Mouse (Mus musculus): ENCODE measurements around the gene Vps13d. TPM values are rescaled to one million over a fixed set of nuclear protein-coding genes. Genes with fewer than 3 reads are reported as not detected.

The Vps13d gene
- total and polyA plus RNA-seq, 2 experiments from 2014 or later: 9.0 to 42.6 TPM

DNA sequence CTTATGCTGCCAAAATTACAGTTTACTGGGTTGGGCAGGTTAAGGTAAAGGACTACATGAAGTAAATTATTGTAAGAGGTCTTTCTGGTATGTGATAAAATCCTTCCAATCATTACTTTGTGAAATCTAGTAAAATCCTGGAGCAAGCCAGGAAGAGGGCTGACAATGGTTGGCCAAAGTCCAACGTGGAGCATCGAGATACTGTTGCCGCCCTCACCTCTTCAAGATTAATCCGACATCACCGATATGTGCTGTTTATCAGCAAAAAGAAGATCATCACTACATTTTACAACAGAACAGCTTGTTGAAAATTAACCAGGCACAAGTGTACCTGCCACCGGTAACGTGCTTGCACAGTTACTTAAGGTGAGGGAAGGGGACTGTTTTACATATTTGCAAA, 184.9 kb downstream of the Vps13d start:
- Histone ChIP-seq H3K36me3 (replicated peaks; ENCODE audit: control insufficient read depth, insufficient read depth, low read length) (peaks cover 38% of the 10 kb centered on the region), H3K27me3 (ENCODE audit: control insufficient read depth, insufficient read depth, low read length) (no peaks in the 10 kb centered on the region), H3K9me3 (replicated peaks; ENCODE audit: control insufficient read depth, low read length) (no peaks in the 10 kb centered on the region), H3K4me2 (ENCODE audit: low read depth, low read length) (no peak overlapping the region), H3K4me1 (ENCODE audit: control insufficient read depth, insufficient read depth) (peaks cover 12% of the 10 kb centered on the region), H3K9ac (replicated peaks; ENCODE audit: low read depth, low read length) (no peak overlapping the region), H3K4me3 (ENCODE audit: low read depth, low read length) (no peak overlapping the region), H3K27ac (ENCODE audit: low read depth) (no peak overlapping the region)
- ATAC-seq (ENCODE audit: insufficient read depth, low read depth) (no peak), DNase-seq (ENCODE audit: low spot score) (no peak)
- no peak for TF ChIP-seq CTCF (IDR thresholded peaks at IDR 0.05; ENCODE audit: low read depth)
- TF ChIP-seq EP300 (IDR thresholded peaks at IDR 0.05; ENCODE audit: low read depth): no peak
- 50% methylated on average over 7 of the region's 7 CpGs for WGBS

GRCm38 (mm10) chr4:145009437-145009836, 185.4 kb downstream of the Vps13d start:
- Histone ChIP-seq H3K36me3 (replicated peaks; ENCODE audit: control insufficient read depth, insufficient read depth, low read length) (peaks cover 41% of the 10 kb centered on the region), H3K4me2 (ENCODE audit: low read depth, low read length) (no peak overlapping the region)
- no peak for ATAC-seq (ENCODE audit: insufficient read depth, low read depth)

DNA sequence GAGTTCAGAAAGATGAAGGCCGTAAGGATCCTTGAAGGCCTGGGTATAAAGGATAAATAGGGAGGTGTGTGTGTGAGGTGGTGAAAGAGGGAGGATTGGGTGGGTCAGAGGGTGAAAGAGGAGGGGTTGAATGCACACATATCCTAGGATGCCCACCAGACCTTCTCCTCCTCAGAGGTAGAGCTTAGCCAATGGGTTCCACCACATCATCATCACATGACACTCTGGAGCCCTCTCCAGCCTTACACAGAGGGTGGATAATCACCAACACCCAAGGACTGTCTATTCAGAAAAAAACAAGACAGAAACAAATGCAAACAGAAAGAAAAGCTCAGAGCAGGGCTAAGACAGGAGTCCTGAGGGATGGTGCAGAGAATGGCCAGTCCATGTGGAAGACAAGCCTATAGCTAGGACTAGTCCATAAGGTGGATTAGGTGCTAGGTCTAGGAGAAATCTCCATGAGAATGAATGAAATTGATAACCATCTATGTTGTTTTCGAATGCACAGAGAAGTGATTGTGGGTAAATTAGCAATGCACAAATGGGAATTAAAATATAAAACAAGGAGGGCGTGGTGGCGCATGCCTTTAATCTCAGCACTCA, 188.8 kb downstream of the Vps13d start:
- peaks cover 12% of the 10 kb centered on the region for H3K4me1 ChIP-seq (ENCODE audit: control insufficient read depth, insufficient read depth)
- no peak for DNase-seq (ENCODE audit: low spot score)
- H3K36me3 ChIP-seq (replicated peaks; ENCODE audit: control insufficient read depth, insufficient read depth, low read length): peaks cover 26% of the 10 kb centered on the region
- no peak overlapping the region for H3K4me2 ChIP-seq (ENCODE audit: low read depth, low read length)
- TF ChIP-seq CTCF (IDR thresholded peaks at IDR 0.05; ENCODE audit: low read depth) (no peak), EP300 (IDR thresholded peaks at IDR 0.05; ENCODE audit: low read depth) (no peak)
- ATAC-seq (ENCODE audit: insufficient read depth, low read depth): no peak
- H3K9me3 ChIP-seq (replicated peaks; ENCODE audit: control insufficient read depth, low read length): no peaks in the 10 kb centered on the region
- no peaks in the 10 kb centered on the region for H3K27me3 ChIP-seq (ENCODE audit: control insufficient read depth, insufficient read depth, low read length)
- no peak overlapping the region for H3K9ac ChIP-seq (replicated peaks; ENCODE audit: low read depth, low read length)
- no peak overlapping the region for H3K27ac ChIP-seq (ENCODE audit: low read depth)
- H3K4me3 ChIP-seq (ENCODE audit: low read depth, low read length): no peak overlapping the region
- 97% methylated on average over 4 of the region's 4 CpGs for WGBS

More at GRCm38 (mm10) chr4:145009437-145009836, 185.4 kb downstream of the Vps13d start:
- WGBS: 49% methylated on average over 3 of the region's 3 CpGs
- no peak overlapping the region for H3K4me3 ChIP-seq (ENCODE audit: low read depth, low read length)
- no peak overlapping the region for H3K9ac ChIP-seq (replicated peaks; ENCODE audit: low read depth, low read length)
- H3K27me3 ChIP-seq (ENCODE audit: control insufficient read depth, insufficient read depth, low read length): no peaks in the 10 kb centered on the region
- no peak for DNase-seq (ENCODE audit: low spot score)
- no peak overlapping the region; the same call in 1 of the 2 replicates for H3K27ac ChIP-seq (ENCODE audit: low read depth)
- TF ChIP-seq CTCF (IDR thresholded peaks at IDR 0.05; ENCODE audit: low read depth): no peak
- TF ChIP-seq EP300 (IDR thresholded peaks at IDR 0.05; ENCODE audit: low read depth): no peak
- no peaks in the 10 kb centered on the region for H3K9me3 ChIP-seq (replicated peaks; ENCODE audit: control insufficient read depth, low read length)
- H3K4me1 ChIP-seq (ENCODE audit: control insufficient read depth, insufficient read depth): peaks cover 12% of the 10 kb centered on the region

DNA sequence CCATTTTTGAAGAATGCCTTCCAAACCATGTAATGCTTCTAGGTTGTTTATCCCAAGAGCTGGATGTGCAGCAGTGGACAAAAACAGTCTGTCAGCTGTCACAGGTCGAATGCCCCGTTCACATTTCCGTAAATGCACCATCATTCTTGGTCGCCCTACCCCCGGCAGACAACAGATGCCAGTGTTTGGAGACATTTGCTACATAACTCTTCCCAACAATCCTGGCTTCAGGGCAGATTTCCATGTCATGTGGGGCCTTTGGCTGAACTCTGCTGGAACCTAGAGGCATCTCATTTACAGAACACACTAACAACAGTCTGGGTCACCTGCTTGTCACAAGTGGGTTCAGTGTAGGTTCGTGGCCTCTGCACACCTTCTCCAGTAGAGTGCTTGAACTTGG, 190.6 kb downstream of the Vps13d start:
- no peak overlapping the region for H3K4me2 ChIP-seq (ENCODE audit: low read depth, low read length)
- DNase-seq (ENCODE audit: low spot score) (no peak), ATAC-seq (ENCODE audit: insufficient read depth, low read depth) (no peak; the same call in 1 of the 2 replicates)
- no peak overlapping the region for H3K27ac ChIP-seq (ENCODE audit: low read depth)
- H3K4me1 ChIP-seq (ENCODE audit: control insufficient read depth, insufficient read depth): peaks cover 23% of the 10 kb centered on the region
- H3K4me3 ChIP-seq (ENCODE audit: low read depth, low read length): no peak overlapping the region
- H3K36me3 ChIP-seq (replicated peaks; ENCODE audit: control insufficient read depth, insufficient read depth, low read length): peaks cover 16% of the 10 kb centered on the region; the same call in 1 of the 2 replicates
- TF ChIP-seq CTCF (IDR thresholded peaks at IDR 0.05; ENCODE audit: low read depth) (no peak), EP300 (IDR thresholded peaks at IDR 0.05; ENCODE audit: low read depth) (no peak)
- no peaks in the 10 kb centered on the region for H3K27me3 ChIP-seq (ENCODE audit: control insufficient read depth, insufficient read depth, low read length)
- H3K9ac ChIP-seq (replicated peaks; ENCODE audit: low read depth, low read length): no peak overlapping the region
- WGBS: 81% methylated on average over 6 of the region's 6 CpGs
- H3K9me3 ChIP-seq (replicated peaks; ENCODE audit: control insufficient read depth, low read length): no peaks in the 10 kb centered on the region

- DNase-seq (ENCODE audit: low spot score) (no peak), ATAC-seq (ENCODE audit: insufficient read depth, low read depth) (no peak)
- Histone ChIP-seq H3K4me3 (ENCODE audit: low read depth, low read length) (no peak overlapping the region), H3K27ac (ENCODE audit: low read depth) (no peak overlapping the region), H3K36me3 (replicated peaks; ENCODE audit: control insufficient read depth, insufficient read depth, low read length) (peaks cover 16% of the 10 kb centered on the region; the same call in 1 of the 2 replicates), H3K4me1 (ENCODE audit: control insufficient read depth, insufficient read depth) (peaks cover 35% of the 10 kb centered on the region), H3K9ac (replicated peaks; ENCODE audit: low read depth, low read length) (no peak overlapping the region), H3K27me3 (ENCODE audit: control insufficient read depth, insufficient read depth, low read length) (no peaks in the 10 kb centered on the region), H3K9me3 (replicated peaks; ENCODE audit: control insufficient read depth, low read length) (no peaks in the 10 kb centered on the region), H3K4me2 (ENCODE audit: low read depth, low read length) (no peak overlapping the region)
- 58% methylated on average over 1 of the region's 1 CpGs for WGBS
- TF ChIP-seq CTCF (IDR thresholded peaks at IDR 0.05; ENCODE audit: low read depth) (no peak), EP300 (IDR thresholded peaks at IDR 0.05; ENCODE audit: low read depth) (no peak)
Measured at GRCm38 (mm10) chr4:145002733-145003132, 192.1 kb downstream of the Vps13d start.
